Mouse (Mus musculus) gastrocnemius, postnatal 10 days (tissue): ENCODE results near the gene Cacna1c. TPM values are rescaled to one million over a fixed set of nuclear protein-coding genes. Genes with fewer than 3 reads are reported as not detected.
A peak's percentile ranks its signal among the peaks of the same experiment; 100 is the strongest.

Source experiments
- DNase-seq: peaks from one replicate; pipeline ENCODE4 v3.0.0; 2021; ENCODE audit warnings: mixed read lengths
- total RNA-seq, 2 experiments: library from RNA; stranded (reverse); gene quantifications; 2 replicates each; pipeline ENCODE4 v1.2.3; 2021

Gene Cacna1c
- total RNA-seq, 2 experiments from 2014 or later: 5.2 to 7.3 TPM

GRCm38 (mm10) chr6:118741841-118742240, 454.4 kb downstream of the Cacna1c start:
- no peak for DNase-seq

GRCm38 (mm10) chr6:118739961-118740599, 456.1 kb downstream of the Cacna1c start:
- peak; percentile 32 for DNase-seq

DNA sequence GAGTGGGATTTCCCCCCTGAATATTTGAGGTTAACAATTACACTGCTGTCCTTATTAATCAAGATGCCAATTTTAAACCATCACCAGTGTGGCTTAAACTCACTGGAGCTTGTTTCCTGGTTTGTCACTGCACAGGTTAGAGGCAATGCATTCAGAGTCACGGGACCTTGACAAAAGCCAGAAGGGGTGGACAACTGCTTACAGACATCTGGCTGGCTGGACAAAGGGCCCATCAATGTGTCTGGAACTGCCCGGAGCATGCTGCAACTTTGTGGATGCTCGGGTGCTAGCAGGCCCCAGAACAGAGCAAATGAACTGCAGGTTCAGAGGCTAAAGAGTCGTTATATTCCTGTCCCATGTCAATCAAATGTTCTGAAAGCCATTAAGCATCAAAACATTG, 456.9 kb downstream of the Cacna1c start:
- DNase-seq: no peak

- DNase-seq: no peak
These were observed 457.6 kb downstream of the Cacna1c start for GRCm38 (mm10) chr6:118738656-118739055.

- DNase-seq: no peak
These were observed 459.1 kb downstream of the Cacna1c start for GRCm38 (mm10) chr6:118737078-118737477.

DNA sequence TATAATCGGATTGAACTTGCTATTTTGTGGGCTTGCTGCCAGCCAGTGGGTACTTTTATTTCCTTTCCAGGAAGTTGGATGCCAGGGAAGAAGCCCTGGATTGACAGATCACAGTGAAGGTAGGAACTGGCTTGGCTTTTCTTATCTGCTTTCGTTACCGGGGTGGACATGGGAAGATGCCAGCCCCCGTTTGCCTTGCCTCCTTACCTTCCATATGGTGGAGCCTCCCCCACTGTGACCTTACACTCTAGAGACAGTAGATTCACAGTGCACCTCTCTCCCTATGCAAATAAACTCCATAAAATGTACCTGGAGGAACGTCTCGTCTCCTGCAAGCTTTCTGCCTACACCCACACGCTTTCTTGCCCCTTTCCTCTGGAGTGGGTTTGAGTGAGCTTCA, 459.7 kb downstream of the Cacna1c start:
- DNase-seq: no peak

GRCm38 (mm10) chr6:118735145-118735544, 461.1 kb downstream of the Cacna1c start:
- DNase-seq: no peak

DNA sequence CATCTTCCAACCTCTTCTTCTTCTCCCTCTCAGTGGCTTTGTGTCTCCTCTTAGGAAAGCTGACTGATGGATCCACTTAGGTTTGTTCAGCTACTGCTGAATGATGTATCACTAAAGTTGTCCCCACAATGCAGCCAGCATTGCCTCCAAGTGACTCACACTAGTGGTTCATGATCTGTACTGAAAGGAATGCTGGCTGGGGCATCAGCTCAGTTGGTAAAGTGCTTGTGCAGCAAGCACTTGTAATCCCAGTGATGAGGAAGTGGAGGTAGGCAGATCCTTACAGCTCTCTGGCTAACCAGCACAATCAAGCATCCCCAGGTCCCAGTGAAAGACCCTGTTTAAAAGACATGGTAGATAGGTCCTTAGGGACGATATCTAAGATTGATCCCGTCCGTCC, 464.3 kb downstream of the Cacna1c start:
- no peak for DNase-seq

DNA sequence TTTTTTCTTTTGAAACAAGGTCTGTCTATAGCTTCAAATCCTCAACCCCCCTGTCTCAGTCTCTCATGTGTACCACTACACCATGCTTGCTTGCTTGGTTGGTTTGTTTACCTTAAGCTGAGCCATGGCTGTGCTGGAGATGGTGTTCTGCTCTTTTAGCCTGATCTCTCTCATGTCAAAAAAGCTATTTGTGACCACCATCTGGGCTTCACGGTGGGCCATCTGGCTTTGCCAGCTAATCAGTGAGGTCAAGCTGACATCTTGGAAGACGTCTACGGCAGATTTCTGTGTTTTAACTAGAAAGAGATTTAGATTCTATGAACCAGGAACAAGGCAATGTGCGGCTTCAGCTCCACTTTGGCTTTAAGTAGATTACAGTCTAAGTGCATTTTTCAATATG, 471.3 kb downstream of the Cacna1c start:
- no peak for DNase-seq

GRCm38 (mm10) chr6:118724388-118724787, 471.8 kb downstream of the Cacna1c start:
- DNase-seq: no peak

GRCm38 (mm10) chr6:118722336-118722735, 473.9 kb downstream of the Cacna1c start:
- DNase-seq: no peak

GRCm38 (mm10) chr6:118719486-118719885, 476.7 kb downstream of the Cacna1c start:
- no peak for DNase-seq

DNA sequence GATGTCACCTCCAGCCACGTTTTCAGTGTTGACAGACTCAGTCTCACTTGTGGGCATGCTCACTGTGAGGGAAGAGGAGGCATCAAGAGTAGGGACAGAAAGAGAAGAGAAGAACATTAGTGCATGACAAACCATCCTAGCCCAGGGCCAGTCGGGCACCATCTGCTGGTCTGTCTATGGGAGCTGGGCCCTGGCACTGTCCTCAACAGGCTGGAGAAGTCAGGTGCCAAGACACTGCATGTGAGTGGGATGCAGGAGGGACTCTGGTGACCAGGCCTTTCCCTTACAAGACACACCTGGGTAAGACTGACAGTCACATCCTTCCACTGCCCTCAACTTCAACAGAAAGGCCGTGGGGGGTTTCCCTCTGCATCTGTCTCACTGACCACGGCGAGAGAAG, 482.9 kb downstream of the Cacna1c start:
- DNase-seq: no peak

DNA sequence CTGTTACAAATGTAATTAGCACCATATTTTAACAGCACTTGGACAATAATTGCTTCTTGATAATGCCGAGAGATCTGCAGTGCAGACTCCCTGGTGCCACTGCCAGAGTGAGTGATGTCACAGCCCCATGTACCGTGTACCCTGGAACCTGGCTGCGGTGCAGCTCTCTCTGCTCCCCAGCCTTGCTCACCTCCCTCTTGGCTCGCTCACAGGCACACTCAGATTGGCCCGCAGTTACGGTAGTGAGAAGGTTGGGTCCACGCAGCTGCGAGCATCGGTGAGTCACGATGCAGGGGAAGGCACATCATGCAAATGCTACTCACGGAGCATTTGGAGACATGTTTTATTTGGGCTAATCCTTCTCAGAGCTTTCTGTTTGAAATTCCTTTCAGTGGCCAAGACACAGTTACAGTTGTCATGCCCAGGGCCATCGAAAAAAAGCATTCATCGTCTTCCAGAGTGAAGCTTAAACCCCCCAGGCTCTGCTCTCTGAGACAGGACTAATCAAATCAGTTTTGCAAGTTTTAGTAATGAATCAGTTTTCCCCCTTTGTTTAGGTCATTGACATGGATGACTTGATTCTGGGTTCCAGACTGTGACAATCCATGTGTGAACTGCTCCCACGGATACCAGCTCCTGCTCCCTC, 484.4 kb downstream of the Cacna1c start:
- DNase-seq: no peak

DNA sequence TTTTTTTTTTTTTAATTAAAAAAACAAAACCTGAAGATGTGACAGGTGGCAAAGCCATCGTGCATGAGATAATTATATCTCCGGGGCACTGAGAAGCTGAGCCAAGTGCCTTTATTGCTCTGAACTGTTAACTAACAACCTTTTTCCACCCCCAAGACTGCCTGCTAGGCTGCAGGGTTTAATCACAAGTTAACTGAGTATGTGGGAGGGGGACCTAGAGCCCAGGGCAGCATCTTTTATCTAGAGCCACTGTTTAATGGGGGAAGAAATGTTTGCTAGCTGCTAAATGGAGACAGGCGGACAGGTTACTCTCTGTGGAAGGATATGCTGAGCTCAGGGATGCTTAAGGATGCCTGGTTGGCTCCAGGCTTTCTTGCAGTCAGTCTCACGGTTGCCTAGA, 489.2 kb downstream of the Cacna1c start:
- DNase-seq: no peak

DNA sequence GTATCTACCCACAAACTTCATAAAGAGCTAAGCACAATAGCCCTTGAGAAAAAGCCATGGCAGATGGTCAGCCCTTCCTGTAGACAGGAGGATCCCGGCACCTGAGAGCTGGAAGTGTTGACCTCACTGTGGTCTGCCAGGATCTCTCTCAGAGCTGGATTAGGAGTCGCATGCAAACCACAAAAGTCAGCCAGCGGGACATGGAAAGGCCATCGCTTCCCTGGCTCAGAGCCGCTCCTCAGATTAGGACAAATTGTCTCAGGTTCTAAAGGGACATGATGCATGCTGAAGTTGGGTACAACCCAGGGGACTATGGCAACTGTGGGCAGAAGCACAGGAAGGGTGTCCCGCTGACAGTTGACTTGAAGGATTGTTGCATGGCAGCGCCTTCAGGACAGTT, 490.4 kb downstream of the Cacna1c start:
- DNase-seq: no peak

DNA sequence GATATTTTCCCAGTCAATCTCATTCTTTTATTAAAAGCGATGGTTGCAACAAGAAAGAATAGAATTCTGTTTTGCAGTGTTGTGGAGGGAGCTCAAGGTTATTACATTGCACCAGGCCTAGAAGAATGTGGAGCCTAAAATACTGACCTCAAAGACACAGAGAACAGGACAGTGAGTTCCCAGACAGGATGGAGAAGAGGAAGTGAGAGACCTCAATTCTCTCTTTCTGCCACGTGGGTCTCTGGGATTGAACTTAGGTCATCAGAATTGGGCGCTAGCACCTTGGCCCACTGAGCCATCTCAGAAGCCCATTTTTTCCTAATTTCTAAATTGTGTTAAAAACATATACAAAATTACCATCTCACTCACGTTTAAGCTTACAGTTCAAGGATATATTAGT, 501.6 kb downstream of the Cacna1c start:
- no peak for DNase-seq

DNA sequence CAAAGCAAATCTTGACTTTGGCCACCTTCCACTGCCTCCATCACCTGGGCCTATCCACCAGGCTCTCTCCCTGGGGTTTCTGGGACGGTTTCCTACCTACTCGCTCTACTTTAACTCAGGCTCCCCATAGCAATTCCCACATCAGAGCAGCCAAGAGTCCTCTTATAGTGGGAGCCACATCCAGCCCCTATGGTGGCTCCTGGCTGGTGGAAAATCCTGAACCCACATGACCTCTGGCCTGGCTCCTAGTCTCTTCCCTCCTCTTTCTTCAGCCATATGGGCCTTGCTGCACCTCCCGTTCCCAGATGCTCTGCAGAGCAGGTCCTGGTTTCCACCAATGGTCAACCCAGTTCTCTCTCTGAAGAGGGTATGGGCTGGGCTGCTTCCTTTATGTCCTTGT, 506.8 kb downstream of the Cacna1c start:
- DNase-seq: no peak

GRCm38 (mm10) chr6:118688856-118689255, 507.4 kb downstream of the Cacna1c start:
- DNase-seq: no peak

DNA sequence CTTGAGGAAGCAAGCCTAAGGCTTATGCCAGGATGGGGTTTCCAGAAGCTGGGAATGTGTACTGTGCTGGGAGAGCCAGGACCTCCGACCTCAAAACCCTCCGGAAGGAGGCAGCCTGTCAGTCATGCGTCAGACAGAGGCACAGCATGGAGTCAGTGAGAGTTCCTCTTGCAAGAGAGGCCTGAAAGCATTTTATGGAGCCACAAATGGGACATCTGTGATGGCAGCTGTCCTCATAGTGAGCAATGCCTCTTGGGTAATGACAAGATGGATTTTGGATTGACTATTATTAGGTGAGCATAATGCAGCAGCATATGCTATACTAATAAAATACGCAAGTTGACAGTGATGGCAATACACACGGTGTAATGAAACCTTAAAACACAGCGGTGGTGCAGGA, 515.4 kb downstream of the Cacna1c start:
- DNase-seq: no peak

- DNase-seq: no peak
These were observed 518.2 kb downstream of the Cacna1c start for GRCm38 (mm10) chr6:118678031-118678430.

DNA sequence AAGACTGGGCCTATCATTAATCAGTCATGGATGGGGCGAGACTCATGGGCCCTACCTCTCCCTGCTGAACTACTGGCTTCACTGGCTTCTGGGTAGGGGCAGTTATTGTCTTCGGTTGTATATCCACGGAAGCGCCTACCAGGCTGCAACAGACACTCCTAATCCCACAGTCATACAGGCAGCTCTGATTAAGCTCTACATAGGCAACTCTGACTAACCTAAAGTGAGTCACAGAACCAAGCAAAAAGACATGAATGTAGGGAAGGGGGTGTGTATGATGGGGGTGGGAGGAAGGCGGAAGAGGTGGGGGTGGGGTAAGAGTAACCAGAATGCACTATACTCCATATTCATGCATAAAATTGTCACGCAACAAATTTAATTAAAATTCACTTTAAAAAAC, 518.9 kb downstream of the Cacna1c start:
- DNase-seq: no peak

- no peak for DNase-seq
These were observed 521.4 kb downstream of the Cacna1c start for GRCm38 (mm10) chr6:118674781-118675180.

DNA sequence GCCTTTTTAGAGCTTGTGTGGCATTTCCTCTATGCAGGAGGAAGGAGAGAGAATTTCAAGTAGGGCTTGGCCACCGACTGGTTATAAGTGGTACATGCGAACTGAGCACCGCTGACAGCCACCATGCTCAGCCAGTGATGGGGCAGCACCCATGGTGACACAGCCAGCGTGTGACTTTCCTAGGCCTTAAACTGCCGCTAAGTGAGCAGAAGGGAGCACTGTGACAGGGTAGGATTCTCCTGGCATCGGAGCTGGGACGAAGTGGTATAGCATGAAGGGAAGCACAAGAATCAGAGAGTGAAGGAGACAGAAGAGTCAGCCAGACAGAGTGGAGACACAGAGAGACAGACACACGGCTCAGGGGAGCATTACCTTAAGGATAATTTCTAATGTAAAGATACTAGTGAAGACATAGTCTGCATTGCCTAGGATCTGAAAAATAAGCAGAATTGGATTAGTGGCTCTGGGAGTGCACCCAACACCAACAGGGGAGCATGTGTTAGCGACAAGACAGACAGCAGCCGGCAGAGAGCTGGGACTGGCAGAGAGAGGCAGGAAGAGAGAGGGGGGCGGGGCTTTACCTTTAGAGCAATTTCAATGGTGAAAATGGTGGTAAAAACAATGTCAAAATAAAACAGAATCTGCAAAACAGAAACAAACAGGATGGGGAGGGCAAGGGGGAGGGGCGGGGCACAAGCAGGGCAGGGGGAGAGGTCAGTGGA, 522.1 kb downstream of the Cacna1c start:
- DNase-seq: no peak
